Mouse (Mus musculus): ENCODE measurements at regions not wholly inside any gene's neighbourhood (a gene's known extent, or its start where the extent isn't known, plus 50 kb on each side); places are given as distances from the start of the nearest gene placed in this dataset.

GRCm38 (mm10) chr10:9503569-9504493, 171.2 kb downstream of the Samd5 start:
- TF ChIP-seq FLI1 (IDR thresholded peaks at IDR 0.05; ENCODE audit: low read length) (no peak), GATA1 (IDR thresholded peaks at IDR 0.05; ENCODE audit: borderline replicate concordance, low read length) (no peak)

All from megakaryocyte, embryonic 14.5 days (primary cell).